Mouse (Mus musculus): ENCODE data around the gene Mrpl34. TPM values are rescaled to one million over a fixed set of nuclear protein-coding genes. Genes with fewer than 3 reads are reported as not detected.

The Mrpl34 gene
- 41.6 TPM for polyA plus RNA-seq (2017; shearing (Covaris generic))

GRCm38 (mm10) chr8:71464513-71465500 is at the start of gene Mrpl34:
Mrpl34 (plus strand) TSS chr8:71464959.

GRCm38 (mm10) chr8:71463188-71464033 is 1.3 kb upstream of the Mrpl34 start, which contains the start of gene Abhd8:
Abhd8 (minus strand) TSS chr8:71463655.

GRCm38 (mm10) chr8:71468916-71469315 is 4.2 kb downstream of the Mrpl34 start, which contains the start of gene Dda1:
Dda1 (plus strand) TSS chr8:71469199.

GRCm38 (mm10) chr8:71485142-71486135 is 20.7 kb downstream of the Mrpl34 start, which contains the start of gene Ano8:
Ano8 (minus strand) TSS chr8:71485963.

GRCm38 (mm10) chr8:71487691-71488445 is 23.1 kb downstream of the Mrpl34 start, which contains the start of gene Gtpbp3:
Gtpbp3 (plus strand) TSS chr8:71488103.

GRCm38 (mm10) chr8:71511644-71512043 is 46.9 kb downstream of the Mrpl34 start, which contains the start of gene Plvap:
Plvap (minus strand) TSS chr8:71511752.

Other genes with a start within 250 kb of the Mrpl34 start
- gene Myo9b, start 192.2 kb upstream of the Mrpl34 start, polyA plus RNA-seq (2017; shearing (Covaris generic)), result 69.4 TPM
- 23.8 TPM for gene Haus8, start 192.0 kb upstream of the Mrpl34 start, polyA plus RNA-seq (2017; shearing (Covaris generic))
- 230 TPM for gene Use1, start 98.1 kb upstream of the Mrpl34 start, polyA plus RNA-seq (2017; shearing (Covaris generic))
- 22.9 TPM for gene Ocel1, start 93.7 kb upstream of the Mrpl34 start, polyA plus RNA-seq (2017; shearing (Covaris generic))
- 2.9 TPM for gene Nr2f6, start 83.0 kb upstream of the Mrpl34 start, polyA plus RNA-seq (2017; shearing (Covaris generic))
- 0.24 TPM for gene Ushbp1, start 69.2 kb upstream of the Mrpl34 start, polyA plus RNA-seq (2017; shearing (Covaris generic))
- 70.3 TPM for gene Babam1, start 68.1 kb upstream of the Mrpl34 start, polyA plus RNA-seq (2017; shearing (Covaris generic))
- gene Ankle1, start 58.9 kb upstream of the Mrpl34 start, polyA plus RNA-seq (2017; shearing (Covaris generic)), result 0.21 TPM
- 93.0 TPM for gene Abhd8, start 1.3 kb upstream of the Mrpl34 start, polyA plus RNA-seq (2017; shearing (Covaris generic))
- 153 TPM for gene Dda1, start 4.2 kb downstream of the Mrpl34 start, polyA plus RNA-seq (2017; shearing (Covaris generic))
- gene Ano8, start 21.0 kb downstream of the Mrpl34 start, polyA plus RNA-seq (2017; shearing (Covaris generic)), result 14.2 TPM
- 5.4 TPM for gene Gtpbp3, start 23.1 kb downstream of the Mrpl34 start, polyA plus RNA-seq (2017; shearing (Covaris generic))
- not detected for gene Plvap, start 46.8 kb downstream of the Mrpl34 start, polyA plus RNA-seq (2017; shearing (Covaris generic))
- gene Ccdc194, start 60.8 kb downstream of the Mrpl34 start, polyA plus RNA-seq (2017; shearing (Covaris generic)), result not detected
- gene Bst2, start 72.5 kb downstream of the Mrpl34 start, polyA plus RNA-seq (2017; shearing (Covaris generic)), result 71.8 TPM
- gene Mvb12a, start 78.0 kb downstream of the Mrpl34 start, polyA plus RNA-seq (2017; shearing (Covaris generic)), result 44.2 TPM
- gene Tmem221, start 93.9 kb downstream of the Mrpl34 start, polyA plus RNA-seq (2017; shearing (Covaris generic)), result 1.5 TPM
- gene Nxnl1, start 101.6 kb downstream of the Mrpl34 start, polyA plus RNA-seq (2017; shearing (Covaris generic)), result 0.25 TPM
- 8.1 TPM for gene Slc27a1, start 103.9 kb downstream of the Mrpl34 start, polyA plus RNA-seq (2017; shearing (Covaris generic))
- 79.0 TPM for gene Pgls, start 127.2 kb downstream of the Mrpl34 start, polyA plus RNA-seq (2017; shearing (Covaris generic))
- 2.7 TPM for gene Fam129c, start 132.7 kb downstream of the Mrpl34 start, polyA plus RNA-seq (2017; shearing (Covaris generic))
- 49.3 TPM for gene Colgalt1, start 146.0 kb downstream of the Mrpl34 start, polyA plus RNA-seq (2017; shearing (Covaris generic))
- 0.44 TPM for gene Unc13a, start 206.8 kb downstream of the Mrpl34 start, polyA plus RNA-seq (2017; shearing (Covaris generic))
- gene Jak3, start 211.3 kb downstream of the Mrpl34 start, polyA plus RNA-seq (2017; shearing (Covaris generic)), result 78.2 TPM
- gene Insl3, start 224.3 kb downstream of the Mrpl34 start, polyA plus RNA-seq (2017; shearing (Covaris generic)), result 28.9 TPM
- gene B3gnt3, start 236.8 kb downstream of the Mrpl34 start, polyA plus RNA-seq (2017; shearing (Covaris generic)), result 1.6 TPM

Measured in naive thymus-derived CD4-positive, alpha-beta T cell, adult 5 months (primary cell).